Mouse (Mus musculus) cerebellum, adult 2 months (tissue): ENCODE data around the gene Adat1. TPM values are rescaled to one million over a fixed set of nuclear protein-coding genes. Genes with fewer than 3 reads are reported as not detected.

Experiments used
- DNase-seq, 2 experiments: peaks; one replicate each; pipeline ENCODE4 v3.0.0; 2021
- H3K27ac ChIP-seq: fragments of 200-500 bp; 2 replicates; pipeline ENCODE4 v1.5.1; 2012; ENCODE audit warnings: low read length, control low read depth, inconsistent platforms; ENCODE audit not compliant: insufficient read depth
- H3K27me3 ChIP-seq: fragments of 200-500 bp; 2 replicates; pipeline ENCODE4 v1.6.1; 2012; ENCODE audit warnings: inconsistent platforms, mild to moderate bottlenecking, low read length, moderate library complexity; ENCODE audit not compliant: control insufficient read depth, insufficient read depth
- H3K4me1 ChIP-seq: fragments of 200-500 bp; 2 replicates; pipeline ENCODE4 v1.6.1; 2011; ENCODE audit warnings: low read length; ENCODE audit not compliant: control insufficient read depth, insufficient read depth
- H3K4me3 ChIP-seq: fragments of 200-500 bp; replicated peaks from 2 replicates; pipeline ENCODE3; 2011; ENCODE audit warnings: mild to moderate bottlenecking, low read depth, low read length, control low read depth; ENCODE audit not compliant: insufficient read depth
- CTCF ChIP-seq: fragments of 200-500 bp; IDR thresholded peaks from 2 replicates; pipeline ENCODE4 v1.5.1; 2011; ENCODE audit warnings: low read depth, mild to moderate bottlenecking, control low read depth, low read length, moderate library complexity, borderline replicate concordance; ENCODE audit not compliant: insufficient read depth
- POLR2A ChIP-seq: fragments of 200-500 bp; IDR thresholded peaks from 2 replicates; pipeline ENCODE4 v1.6.1; 2011; ENCODE audit warnings: low read length, control low read depth, borderline replicate concordance; ENCODE audit not compliant: insufficient read depth
- WGBS: fragments of 180-500 bp; shearing (Covaris S2); methylation state at CpG from one replicate; pipeline ENCODE4 v1.1.7; 2018; 5-methylcytosine and 5-hydroxymethylcytosine counted together
- polyA plus RNA-seq: library from polyadenylated mRNA; depleted of rRNA; stranded (reverse); fragments of >200 nt; gene quantifications from 2 replicates; pipeline ENCODE4 v1.2.3, GENCODE M21; 2012; rRNA removed

The Adat1 gene
- polyA plus RNA-seq = 9.4 and 10.2 TPM in 2 replicates

- Histone ChIP-seq H3K4me3 (peak within 1 kb of the TSS; percentile 91), H3K27ac (0 out of 2 replicates have a peak within 1 kb of the TSS, but pooled peaks have one; percentile 11), H3K4me1 (no peaks in the 10 kb centered on the region), H3K27me3 (no peaks in the 10 kb centered on the region)
- TF ChIP-seq CTCF (no peak), POLR2A (peak; percentile 93)
- WGBS = 3% methylated on average over 33 of the region's 33 CpGs
- peak; percentile 87 to 90 for DNase-seq
Observed at GRCm38 (mm10) chr8:111992013-111992702, at the start of gene Adat1. Gene Adat1, minus strand, starts transcription at chr8:111992302.

DNA sequence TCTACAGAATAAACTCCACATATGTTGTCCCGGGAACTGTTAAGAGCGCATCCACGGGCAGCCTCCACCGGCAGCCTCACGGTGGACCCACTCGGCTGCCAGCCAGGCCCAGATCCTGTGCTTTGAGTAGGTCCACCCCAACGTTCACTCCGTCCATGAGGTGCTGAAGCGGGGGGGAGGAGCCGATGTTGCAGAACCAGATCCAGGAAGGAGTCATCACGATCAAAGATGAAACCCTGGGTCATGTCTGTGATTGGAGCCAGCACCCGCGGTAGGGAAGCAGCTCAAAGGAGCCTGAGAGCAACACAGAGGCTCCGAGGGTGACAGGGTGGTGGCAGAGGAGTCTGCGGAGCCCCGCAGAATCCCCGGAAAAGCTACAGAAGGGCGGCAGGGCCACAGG, 45.4 kb upstream of the Adat1 start:
- H3K4me1 ChIP-seq = no peaks in the 10 kb centered on the region
- 83% methylated on average over 18 of the region's 18 CpGs for WGBS
- H3K27me3 ChIP-seq = no peaks in the 10 kb centered on the region
- no peak for TF ChIP-seq POLR2A
- no peak for TF ChIP-seq CTCF
- no peak overlapping the region for H3K4me3 ChIP-seq
- no peak for DNase-seq
- no peak overlapping the region for H3K27ac ChIP-seq

DNA sequence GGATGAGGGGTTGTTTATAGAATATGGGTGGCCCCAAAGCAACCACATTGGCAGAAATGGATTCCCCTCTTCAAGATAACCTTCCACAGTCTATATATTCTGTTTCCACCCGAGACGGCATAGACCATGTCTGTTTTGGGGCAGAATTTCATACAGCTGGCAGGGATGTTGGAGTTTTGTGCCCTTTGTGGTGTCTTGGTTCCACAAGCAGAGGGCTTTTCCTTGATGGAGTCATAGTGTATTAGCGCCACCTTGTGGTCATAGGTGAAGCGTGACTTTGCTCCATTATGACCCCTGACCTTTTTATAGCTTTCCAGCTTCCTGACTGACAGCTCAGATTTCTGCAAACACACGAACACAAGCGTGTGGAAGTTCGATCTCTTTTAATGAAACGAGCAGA, 42.5 kb upstream of the Adat1 start:
- 14% methylated on average over 8 of the region's 8 CpGs for WGBS
- peak; percentile 72 for TF ChIP-seq CTCF
- no peak for TF ChIP-seq POLR2A
- no peak overlapping the region for H3K4me3 ChIP-seq
- H3K27ac ChIP-seq = no peak overlapping the region
- no peaks in the 10 kb centered on the region for H3K27me3 ChIP-seq
- H3K4me1 ChIP-seq = no peaks in the 10 kb centered on the region
- DNase-seq = peak; percentile 26 to 30

DNA sequence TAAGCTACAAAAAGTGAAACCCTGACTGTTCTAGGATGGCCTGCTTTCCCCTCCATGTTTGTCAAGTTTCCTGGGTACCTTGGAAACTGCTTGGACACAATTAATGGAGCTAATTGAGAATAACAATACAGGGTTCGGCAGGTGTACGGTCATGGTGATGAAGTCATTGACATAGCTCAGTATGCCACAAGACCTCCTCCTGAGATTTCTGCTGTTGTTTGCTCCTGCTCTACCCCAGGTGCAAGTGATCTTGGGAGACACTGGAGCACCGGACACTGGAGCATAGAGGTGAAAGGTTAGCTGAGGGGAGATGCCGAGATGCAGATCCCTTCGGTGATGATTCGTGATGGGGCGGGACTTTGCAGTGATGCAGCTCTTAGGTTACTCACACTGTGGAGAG, 41.0 kb upstream of the Adat1 start:
- 56% methylated on average over 7 of the region's 7 CpGs for WGBS
- no peak for DNase-seq
- Histone ChIP-seq H3K27me3 (no peaks in the 10 kb centered on the region), H3K27ac (no peak overlapping the region), H3K4me3 (no peak overlapping the region), H3K4me1 (no peaks in the 10 kb centered on the region)
- no peak for TF ChIP-seq CTCF
- no peak for TF ChIP-seq POLR2A

- no peak for TF ChIP-seq POLR2A
- no peak for TF ChIP-seq CTCF
- no peak for DNase-seq
- Histone ChIP-seq H3K4me1 (no peaks in the 10 kb centered on the region), H3K4me3 (no peak overlapping the region), H3K27ac (no peak overlapping the region), H3K27me3 (no peaks in the 10 kb centered on the region)
- 56% methylated on average over 6 of the region's 6 CpGs for whole genome bisulfite sequencing
Observed at GRCm38 (mm10) chr8:112030663-112031062, 38.6 kb upstream of the Adat1 start.

- no peak overlapping the region for H3K27ac ChIP-seq
- no peak overlapping the region for H3K4me3 ChIP-seq
- H3K27me3 ChIP-seq = no peaks in the 10 kb centered on the region
- DNase-seq = no peak
- 87% methylated on average over 7 of the region's 7 CpGs for WGBS
- H3K4me1 ChIP-seq = no peaks in the 10 kb centered on the region
- TF ChIP-seq POLR2A = no peak
- TF ChIP-seq CTCF = no peak
Observed at GRCm38 (mm10) chr8:112029455-112029854, 37.4 kb upstream of the Adat1 start.

- 92% methylated on average over 11 of the region's 11 CpGs for WGBS
- H3K4me3 ChIP-seq = no peak within 1 kb of the TSS
- H3K27ac ChIP-seq = no peak within 1 kb of the TSS
- no peaks in the 10 kb centered on the region for H3K27me3 ChIP-seq
- no peaks in the 10 kb centered on the region; the same call in 1 of the 2 replicates for H3K4me1 ChIP-seq
- DNase-seq = no peak
- TF ChIP-seq POLR2A = no peak
- TF ChIP-seq CTCF = no peak
Observed at GRCm38 (mm10) chr8:112014936-112015335, 22.8 kb upstream of the Adat1 start, which contains the start of gene Gm6793. Gene Gm6793, minus strand, starts transcription at chr8:112015036.

GRCm38 (mm10) chr8:112011816-112012242, 19.7 kb upstream of the Adat1 start:
- Histone ChIP-seq H3K27me3 (no peaks in the 10 kb centered on the region), H3K4me1 (no peaks in the 10 kb centered on the region; the same call in 1 of the 2 replicates), H3K27ac (peak overlapping the region; percentile 26), H3K4me3 (peak overlapping the region; percentile 80)
- WGBS = under 1% methylated on average over 40 of the region's 40 CpGs
- DNase-seq = peak in 1 of 2 experiments; percentile 49
- no peak for TF ChIP-seq POLR2A
